Mouse (Mus musculus) CH12.LX (cell line): ENCODE results near the gene Meioc. TPM values are rescaled to one million over a fixed set of nuclear protein-coding genes. Genes with fewer than 3 reads are reported as not detected.

Source experiments
- DNase-seq: peaks from one replicate; pipeline ENCODE4 v3.0.0-alpha.2; 2013; ENCODE audit errors: extremely low read depth
- H3K27ac ChIP-seq: 2 replicates; pipeline ENCODE4 v1.5.1; 2012; ENCODE audit warnings: low read depth, mild to moderate bottlenecking, control low read depth, moderate library complexity; ENCODE audit not compliant: insufficient read depth
- H3K27me3 ChIP-seq: replicated peaks from 2 replicates; pipeline ENCODE3; 2012; ENCODE audit warnings: inconsistent platforms
- H3K36me3 ChIP-seq, 2 experiments: replicated peaks in 1 of 2; 2 replicates each; pipeline versions ENCODE3 to v1.6.1; 2012; ENCODE audit warnings: inconsistent platforms in 1 of 2, low read length in 1 of 2, mild to moderate bottlenecking in 1 of 2, mixed read lengths in 1 of 2, moderate library complexity in 1 of 2; ENCODE audit not compliant: control insufficient read depth in 1 of 2, insufficient read depth in 1 of 2
- H3K4me1 ChIP-seq, 2 experiments: 2 replicates each; pipeline ENCODE4 v1.6.1; 2012; ENCODE audit warnings: inconsistent platforms in 1 of 2, moderate library complexity in 1 of 2; ENCODE audit not compliant: insufficient read depth in 2 of 2, control insufficient read depth in 1 of 2
- H3K4me2 ChIP-seq: 2 replicates; pipeline ENCODE4 v1.6.1; 2012; ENCODE audit warnings: low read depth, mild to moderate bottlenecking, control low read depth; ENCODE audit not compliant: poor library complexity, insufficient read depth, severe bottlenecking
- H3K4me3 ChIP-seq, 3 experiments: fragments of 150-350 bp in 1 of 3; sonication (generic) in 1 of 3; replicated peaks in 1 of 3; 2 replicates each; pipeline versions ENCODE3 to v1.5.1; 2011 to 2012; ENCODE audit warnings: low read depth in 2 of 3, low read length in 2 of 3, mild to moderate bottlenecking in 2 of 3, moderate library complexity in 2 of 3, control low read depth in 1 of 3, improper control_type of control experiment in 1 of 3, inconsistent platforms in 1 of 3, mixed read lengths in 1 of 3; ENCODE audit not compliant: poor library complexity in 1 of 3
- H3K79me2 ChIP-seq: replicated peaks from 2 replicates; pipeline ENCODE4 v1.6.1; 2012; ENCODE audit warnings: mild to moderate bottlenecking, moderate library complexity; ENCODE audit not compliant: control insufficient read depth, poor library complexity, insufficient read depth, severe bottlenecking; ENCODE audit errors: extremely low read depth
- H3K9ac ChIP-seq: 2 replicates; pipeline ENCODE4 v1.6.1; 2012; ENCODE audit warnings: low read depth, mild to moderate bottlenecking, control low read depth, moderate library complexity; ENCODE audit not compliant: insufficient read depth
- H3K9me3 ChIP-seq: replicated peaks from 2 replicates; pipeline ENCODE3; 2012; ENCODE audit warnings: low read length, inconsistent platforms, mixed read lengths
- CHD1 ChIP-seq: IDR thresholded peaks from 2 replicates; pipeline ENCODE4 v1.6.1; 2012; ENCODE audit warnings: low read depth, low read length, improper control_type of control experiment, inconsistent platforms
- E2F4 ChIP-seq: IDR thresholded peaks from 2 replicates; pipeline ENCODE4 v1.6.1; 2011; ENCODE audit warnings: low read depth, low read length, improper control_type of control experiment; ENCODE audit not compliant: insufficient replicate concordance
- EP300 ChIP-seq: IDR thresholded peaks from 2 replicates; pipeline ENCODE4 v1.6.1; 2011; ENCODE audit warnings: low read length, improper control_type of control experiment
- ETS1 ChIP-seq: conservative IDR thresholded peaks from 2 replicates; pipeline ENCODE4 v1.6.1; 2012; ENCODE audit warnings: low read depth, mild to moderate bottlenecking, inconsistent platforms, low read length, improper control_type of control experiment, moderate library complexity
- GABPA ChIP-seq: IDR thresholded peaks from 2 replicates; pipeline ENCODE4 v1.6.1; 2012; ENCODE audit warnings: low read depth, low read length, improper control_type of control experiment, inconsistent platforms; ENCODE audit not compliant: insufficient replicate concordance
- MAZ ChIP-seq: IDR thresholded peaks from 2 replicates; pipeline ENCODE4 v1.6.1; 2012; ENCODE audit warnings: low read depth, mild to moderate bottlenecking, inconsistent platforms, low read length, improper control_type of control experiment, moderate library complexity
- MEF2A ChIP-seq: IDR thresholded peaks from 2 replicates; pipeline ENCODE4 v1.6.1; 2014; ENCODE audit warnings: low read depth, mild to moderate bottlenecking, inconsistent platforms, low read length, improper control_type of control experiment, borderline replicate concordance
- MYC ChIP-seq: IDR thresholded peaks from 2 replicates; pipeline ENCODE4 v1.6.1; 2011; ENCODE audit warnings: low read depth, mild to moderate bottlenecking, improper control_type of control experiment, low read length
- NELFE ChIP-seq: IDR thresholded peaks from 2 replicates; pipeline ENCODE4 v1.6.1; 2011; ENCODE audit warnings: low read depth, low read length, improper control_type of control experiment
- POLR2A ChIP-seq: IDR thresholded peaks from 2 replicates; pipeline ENCODE4 v1.6.1; 2011; ENCODE audit warnings: low read depth, mild to moderate bottlenecking, improper control_type of control experiment, low read length
- RCOR1 ChIP-seq: conservative IDR thresholded peaks from 2 replicates; pipeline ENCODE4 v1.6.1; 2012; ENCODE audit warnings: low read depth, mild to moderate bottlenecking, inconsistent platforms, low read length, improper control_type of control experiment
- SIN3A ChIP-seq: IDR thresholded peaks from 2 replicates; pipeline ENCODE4 v1.6.1; 2012; ENCODE audit warnings: low read length, improper control_type of control experiment, inconsistent platforms
- TBP ChIP-seq: conservative IDR thresholded peaks from 2 replicates; pipeline ENCODE4 v1.6.1; 2011; ENCODE audit warnings: low read depth, low read length, improper control_type of control experiment
- TCF12 ChIP-seq: IDR thresholded peaks from 2 replicates; pipeline ENCODE4 v1.6.1; 2014; ENCODE audit warnings: low read depth, mild to moderate bottlenecking, inconsistent platforms, low read length, improper control_type of control experiment
- USF2 ChIP-seq: conservative IDR thresholded peaks from 2 replicates; pipeline ENCODE4 v1.6.1; 2011; ENCODE audit warnings: low read depth, low read length, improper control_type of control experiment
- ZC3H11A ChIP-seq: IDR thresholded peaks from 2 replicates; pipeline ENCODE4 v1.6.1; 2012; ENCODE audit warnings: low read depth, mild to moderate bottlenecking, inconsistent platforms, low read length, improper control_type of control experiment
- ZKSCAN1 ChIP-seq: IDR thresholded peaks from 2 replicates; pipeline ENCODE4 v1.6.1; 2012; ENCODE audit warnings: low read depth, inconsistent platforms, low read length, improper control_type of control experiment, borderline replicate concordance
- ZMIZ1 ChIP-seq: IDR thresholded peaks from 2 replicates; pipeline ENCODE4 v1.6.1; 2012; ENCODE audit warnings: low read depth, mild to moderate bottlenecking, inconsistent platforms, low read length, improper control_type of control experiment
- dilution Hi-C: fragments of 300-500 bp; cut with MboI; formaldehyde crosslinking; loops from 2 replicates; pipeline ENCODE4 v1.14.3; 2020; ENCODE audit warnings: low sequenced_read_pairs; ENCODE audit not compliant: extremely low pct_unique_long_range_greater_than_20kb, extremely low pct_ligation_motif_present
- in situ Hi-C: fragments of 300-500 bp; cut with MboI; formaldehyde crosslinking; loops from 3 replicates; pipeline ENCODE4 v1.14.3; 2019; ENCODE audit warnings: low sequenced_read_pairs, low pct_ligation_motif_present, low pct_unique_long_range_greater_than_20kb, mixed read lengths
- polyA plus RNA-seq: library from polyadenylated mRNA; unstranded; fragments of >175 nt; gene quantifications from 2 replicates; pipeline ENCODE4 v1.2.1, GENCODE M21; 2012; ENCODE audit warnings: low read depth; ENCODE audit not compliant: insufficient read length
- total RNA-seq, 2 experiments: library from RNA; depleted of rRNA; stranded (reverse); fragments of 300-350 nt in 1 of 2; fragments of >200 nt in 1 of 2; gene quantifications; 2 replicates each; pipeline ENCODE4 v1.2.3; 2012 to 2014

The Meioc gene
- total and polyA plus RNA-seq, 3 experiments: not detected

DNA sequence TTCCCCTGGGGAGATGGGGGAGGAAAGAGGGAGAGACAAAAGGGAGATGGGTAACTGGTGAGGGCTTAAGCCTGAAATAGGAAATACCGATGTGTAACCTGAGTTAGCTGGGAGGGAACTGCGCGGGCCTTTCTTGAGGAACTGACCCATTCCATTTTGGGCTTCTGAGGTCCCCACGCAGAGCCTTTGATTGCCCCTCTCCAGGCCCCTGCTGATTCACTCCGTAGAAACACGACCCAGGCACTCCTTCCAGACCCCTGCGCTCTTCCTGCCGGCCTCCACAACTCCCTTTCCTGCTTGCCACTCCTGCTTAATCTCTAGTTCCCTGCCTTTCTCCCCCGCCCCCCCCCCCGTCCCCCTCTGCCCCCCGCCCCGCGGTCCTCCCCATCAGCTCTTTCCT, 30.8 kb upstream of the Meioc start:
- Histone ChIP-seq H3K4me3 (no peak overlapping the region), H3K27me3 (peaks cover 65% of the 10 kb centered on the region), H3K9me3 (no peaks in the 10 kb centered on the region), H3K4me1 (peaks cover 0 to under 1% of the 10 kb centered on the region in 2 experiments; a peak in 2 of 4 replicates), H3K9ac (no peak overlapping the region), H3K79me2 (no peaks in the 10 kb centered on the region), H3K4me2 (no peak overlapping the region), H3K36me3 (no peaks in the 10 kb centered on the region), H3K27ac (no peak overlapping the region)
- in situ Hi-C loops: no loop called here
- TF ChIP-seq USF2 (no peak), ZC3H11A (no peak), TBP (no peak), EP300 (no peak), MEF2A (no peak), POLR2A (no peak), MAZ (no peak), CHD1 (no peak), SIN3A (no peak), ETS1 (no peak), ZKSCAN1 (no peak), NELFE (no peak), ZMIZ1 (no peak), TCF12 (no peak), MYC (no peak), E2F4 (no peak)
- dilution Hi-C loops: no loop called here
- no peak for DNase-seq

DNA sequence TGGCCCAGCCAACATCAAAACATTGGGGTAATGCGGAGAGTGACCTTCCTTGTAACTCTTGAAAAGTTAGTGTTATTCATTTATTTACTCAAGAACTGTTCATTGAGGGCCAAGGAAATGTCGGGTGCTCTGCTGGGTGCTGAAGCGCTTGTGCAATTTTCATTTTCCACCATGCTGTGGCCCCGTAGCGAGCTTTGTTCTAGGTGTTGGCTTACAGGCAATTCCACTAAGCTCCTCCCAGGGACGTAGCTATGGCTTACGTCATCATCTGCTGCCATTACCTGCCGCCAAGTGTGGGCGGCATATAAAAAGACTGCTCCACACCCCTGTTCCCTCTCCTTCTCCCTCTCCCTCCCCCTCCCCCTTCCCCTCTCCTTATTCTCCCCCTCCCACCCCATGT, 30.1 kb upstream of the Meioc start:
- H3K36me3 ChIP-seq: no peaks in the 10 kb centered on the region
- no peak overlapping the region for H3K4me2 ChIP-seq
- H3K79me2 ChIP-seq: no peaks in the 10 kb centered on the region
- in situ Hi-C loops: no loop called here
- DNase-seq: no peak
- TF ChIP-seq RCOR1 (no peak), MEF2A (no peak), GABPA (no peak), CHD1 (no peak)
- peaks cover 67% of the 10 kb centered on the region for H3K27me3 ChIP-seq
- H3K27ac ChIP-seq: no peak overlapping the region
- dilution Hi-C loops: no loop called here
- no peaks in the 10 kb centered on the region for H3K9me3 ChIP-seq
- no peak overlapping the region for H3K9ac ChIP-seq
- H3K4me3 ChIP-seq: no peak overlapping the region
- H3K4me1 ChIP-seq: no peaks in the 10 kb centered on the region
